Mouse (Mus musculus) lung, embryonic 15.5 days (tissue): ENCODE measurements at regions not wholly inside any gene's neighbourhood (a gene's known extent, or its start where the extent isn't known, plus 50 kb on each side); places are given as distances from the start of the nearest gene placed in this dataset.

Experiments
- ATAC-seq: fragments of 200-750 bp; cut with Nextera tagmentation; 2 replicates; pipeline ENCODE4 v1.8.0; 2017; ENCODE audit warnings: moderate number of reproducible peaks, borderline replicate concordance; ENCODE audit not compliant: low FRiP score, low TSS enrichment; ENCODE audit errors: extremely low read depth
- H3K27ac ChIP-seq: fragments of 300-500 bp; sonication (generic); 2 replicates; pipeline ENCODE4 v1.5.1; 2015; ENCODE audit warnings: moderate library complexity, mild to moderate bottlenecking, inconsistent platforms
- H3K27me3 ChIP-seq: fragments of 300-500 bp; sonication (generic); 2 replicates; pipeline ENCODE4 v1.6.1; 2015; ENCODE audit warnings: inconsistent platforms
- H3K36me3 ChIP-seq: fragments of 300-500 bp; sonication (generic); 2 replicates; pipeline ENCODE4 v1.6.1; 2015; ENCODE audit warnings: inconsistent platforms
- H3K4me1 ChIP-seq: fragments of 300-500 bp; sonication (generic); 2 replicates; pipeline ENCODE4 v1.6.1; 2015; ENCODE audit warnings: inconsistent platforms
- H3K4me2 ChIP-seq: fragments of 300-500 bp; sonication (generic); 2 replicates; pipeline ENCODE4 v1.6.1; 2015; ENCODE audit warnings: inconsistent platforms, mild to moderate bottlenecking, moderate library complexity
- H3K4me3 ChIP-seq: fragments of 300-500 bp; sonication (generic); 2 replicates; pipeline ENCODE4 v1.5.1; 2015; ENCODE audit warnings: mild to moderate bottlenecking, inconsistent platforms
- H3K9ac ChIP-seq: fragments of 300-500 bp; sonication (generic); 2 replicates; pipeline ENCODE4 v1.6.1; 2015; ENCODE audit warnings: inconsistent platforms
- H3K9me3 ChIP-seq: fragments of 300-500 bp; sonication (generic); 2 replicates; pipeline ENCODE4 v1.6.1; 2016; ENCODE audit warnings: inconsistent platforms
- WGBS: fragments of 180-500 bp; shearing (Covaris S2); methylation state at CpG from one replicate; pipeline ENCODE4 v1.1.7; 2015; 5-methylcytosine and 5-hydroxymethylcytosine counted together

DNA sequence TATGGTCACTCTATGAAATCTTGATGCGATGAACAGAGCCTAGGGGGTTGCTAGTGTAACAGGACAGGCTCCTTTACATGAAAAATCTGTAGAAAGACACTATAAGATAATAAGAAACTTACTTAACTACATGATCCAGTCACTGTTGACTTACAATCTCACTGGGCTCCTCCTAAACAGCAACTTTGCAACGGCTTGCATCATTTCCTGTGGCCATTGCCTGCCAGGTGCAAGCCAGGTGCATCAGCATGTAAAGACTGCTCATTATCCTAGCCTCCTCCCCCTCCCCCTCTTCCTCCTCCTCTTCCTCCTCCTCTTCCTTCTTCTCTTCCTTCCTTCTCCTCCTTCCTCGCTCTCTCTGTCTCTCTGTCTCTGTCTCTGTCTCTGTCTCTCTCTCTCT lies 352.5 kb downstream of the Nuak1 start:
- Histone ChIP-seq H3K4me1 (no peaks in the 10 kb centered on the region), H3K36me3 (no peaks in the 10 kb centered on the region), H3K9ac (no peak overlapping the region), H3K9me3 (no peaks in the 10 kb centered on the region), H3K4me2 (no peak overlapping the region), H3K27ac (no peak overlapping the region), H3K27me3 (no peaks in the 10 kb centered on the region), H3K4me3 (no peak overlapping the region)
- WGBS, result 84% methylated on average over 3 of the region's 3 CpGs
- ATAC-seq, result no peak

DNA sequence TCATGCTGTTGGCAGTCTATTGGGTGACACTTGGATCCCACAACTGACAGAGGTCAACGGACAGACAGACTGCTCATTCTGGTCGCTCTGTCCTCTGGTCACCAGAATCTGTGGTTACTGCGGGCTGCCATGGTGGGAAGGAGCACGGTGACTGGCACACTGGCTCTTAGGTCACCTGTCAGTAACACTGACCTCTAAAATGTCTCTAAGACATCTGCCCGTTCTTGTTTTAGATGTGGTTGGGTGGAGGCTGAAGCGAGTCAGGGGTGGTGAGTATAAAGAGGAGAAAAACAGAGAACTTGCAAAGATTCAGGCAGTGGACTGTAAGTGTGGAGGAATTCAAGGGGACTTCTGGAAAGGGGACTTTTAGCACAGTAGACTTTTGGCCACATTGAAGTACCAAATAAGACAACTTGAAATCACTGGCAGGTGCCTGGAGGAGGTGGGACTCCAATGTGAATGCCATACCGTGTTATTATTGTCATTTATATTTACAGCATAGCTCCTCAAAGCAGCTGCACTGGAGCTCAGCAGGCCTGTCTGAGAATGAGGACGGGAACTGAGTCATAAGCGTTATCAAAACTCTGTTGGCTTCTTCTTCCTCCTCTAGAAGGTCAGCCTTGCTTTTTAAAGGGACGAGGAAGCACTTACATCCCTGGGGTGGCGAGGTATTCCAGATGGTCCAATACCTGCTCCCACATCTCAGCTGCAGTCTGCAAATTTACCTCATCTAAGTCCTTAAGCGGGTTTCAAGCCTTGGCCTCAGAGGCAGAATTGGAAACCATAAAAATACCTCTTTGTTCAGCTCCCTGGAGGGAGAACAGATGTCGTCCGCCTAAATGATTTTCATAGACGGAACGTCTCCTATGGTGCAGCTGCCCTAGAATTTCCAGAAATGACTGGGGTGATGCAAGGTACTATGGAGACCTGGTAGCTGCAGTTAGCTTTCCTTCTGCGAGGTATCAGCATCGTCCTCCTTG lies 351.3 kb downstream of the Nuak1 start:
- Histone ChIP-seq H3K9ac (no peak overlapping the region), H3K4me3 (no peak overlapping the region), H3K36me3 (no peaks in the 10 kb centered on the region), H3K4me2 (no peak overlapping the region), H3K9me3 (no peaks in the 10 kb centered on the region), H3K27me3 (no peaks in the 10 kb centered on the region), H3K4me1 (no peaks in the 10 kb centered on the region), H3K27ac (no peak overlapping the region)
- no peak for ATAC-seq
- WGBS, result 79% methylated on average over 18 of the region's 18 CpGs

DNA sequence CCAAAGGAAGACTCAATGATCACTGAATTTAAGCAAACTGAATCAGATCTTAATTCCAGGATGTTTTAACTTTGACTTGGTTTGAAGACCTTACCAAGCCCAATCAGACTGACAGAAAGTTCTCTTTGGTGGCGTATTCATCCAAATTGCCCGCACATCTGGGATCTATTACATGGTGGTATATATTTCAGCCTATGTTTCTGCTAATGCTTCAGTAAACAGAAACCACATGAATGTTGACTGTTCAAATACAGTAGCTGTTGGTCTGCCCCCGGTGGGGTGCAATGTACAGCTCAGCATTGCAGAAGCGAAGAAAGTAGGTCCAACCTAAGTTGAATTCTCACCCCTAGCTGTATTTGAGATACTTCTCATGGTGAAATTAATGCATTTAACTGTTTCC lies 346.5 kb downstream of the Nuak1 start:
- WGBS, result 90% methylated on average over 4 of the region's 4 CpGs
- Histone ChIP-seq H3K4me1 (no peaks in the 10 kb centered on the region), H3K4me3 (no peak overlapping the region), H3K9ac (no peak overlapping the region), H3K27me3 (no peaks in the 10 kb centered on the region), H3K4me2 (no peak overlapping the region), H3K27ac (no peak overlapping the region), H3K9me3 (no peaks in the 10 kb centered on the region), H3K36me3 (no peaks in the 10 kb centered on the region)
- no peak for ATAC-seq

GRCm38 (mm10) chr10:84097196-84097595 lies 343.2 kb downstream of the Nuak1 start:
- no peak for ATAC-seq
- Histone ChIP-seq H3K9ac (no peak overlapping the region), H3K36me3 (no peaks in the 10 kb centered on the region), H3K4me3 (no peak overlapping the region), H3K4me2 (no peak overlapping the region), H3K27ac (no peak overlapping the region), H3K4me1 (no peaks in the 10 kb centered on the region), H3K27me3 (no peaks in the 10 kb centered on the region), H3K9me3 (no peaks in the 10 kb centered on the region)
- WGBS, result 33% methylated on average over 5 of the region's 5 CpGs

- Histone ChIP-seq H3K27me3 (no peaks in the 10 kb centered on the region), H3K9me3 (no peaks in the 10 kb centered on the region), H3K36me3 (no peaks in the 10 kb centered on the region), H3K4me2 (no peak overlapping the region), H3K4me3 (no peak overlapping the region), H3K9ac (no peak overlapping the region), H3K4me1 (no peaks in the 10 kb centered on the region), H3K27ac (no peak overlapping the region)
- WGBS, result 62% methylated on average over 7 of the region's 7 CpGs
- no peak for ATAC-seq
These were observed 336.4 kb downstream of the Nuak1 start for GRCm38 (mm10) chr10:84103985-84104384.

- Histone ChIP-seq H3K9me3 (no peaks in the 10 kb centered on the region), H3K27me3 (no peaks in the 10 kb centered on the region), H3K36me3 (no peaks in the 10 kb centered on the region), H3K4me2 (no peak overlapping the region), H3K9ac (no peak overlapping the region), H3K4me1 (no peaks in the 10 kb centered on the region), H3K27ac (no peak overlapping the region), H3K4me3 (no peak overlapping the region)
- ATAC-seq, result no peak
- WGBS, result 72% methylated on average over 6 of the region's 6 CpGs
These were observed 335.8 kb downstream of the Nuak1 start for GRCm38 (mm10) chr10:84104556-84104955.

DNA sequence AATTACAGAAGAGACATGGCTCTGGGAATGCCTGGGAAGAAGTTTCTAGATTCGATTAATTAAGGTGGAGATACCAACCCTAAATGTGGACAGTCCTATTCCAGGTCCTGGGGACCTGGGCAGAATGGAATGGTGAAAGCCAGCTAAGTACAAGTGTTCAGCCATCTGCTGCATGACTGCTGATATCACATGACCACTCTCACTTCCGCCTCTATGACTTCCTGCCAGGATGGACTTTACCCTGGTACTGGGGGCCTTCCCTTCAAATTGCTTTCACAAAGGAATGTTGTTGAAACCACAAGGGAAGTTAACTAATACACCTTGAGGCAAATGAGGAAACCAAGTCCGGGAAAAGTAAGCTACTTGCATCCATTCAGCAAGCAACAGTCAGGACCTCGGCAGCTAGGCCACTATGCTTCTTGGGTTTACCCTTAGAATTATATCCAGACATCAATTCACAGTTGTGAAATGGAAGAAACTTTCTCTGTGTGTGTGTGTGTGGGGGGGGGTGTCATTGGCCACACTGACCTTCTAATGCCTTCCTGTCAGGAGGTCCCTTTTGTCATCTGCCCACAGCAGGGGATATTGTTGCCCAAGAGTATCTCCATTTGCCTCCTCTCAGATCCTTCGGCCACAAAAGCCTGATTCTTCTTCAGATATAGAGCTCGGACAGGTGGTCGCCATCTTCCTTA lies 330.6 kb downstream of the Nuak1 start:
- Histone ChIP-seq H3K4me1 (no peaks in the 10 kb centered on the region), H3K36me3 (no peaks in the 10 kb centered on the region)
- 68% methylated on average over 7 of the region's 7 CpGs for WGBS

GRCm38 (mm10) chr10:84110372-84110985 lies 329.9 kb downstream of the Nuak1 start:
- no peak for ATAC-seq
- H3K9me3 ChIP-seq, result no peaks in the 10 kb centered on the region
- no peaks in the 10 kb centered on the region for H3K27me3 ChIP-seq
- no peak overlapping the region for H3K9ac ChIP-seq
- 59% methylated on average over 4 of the region's 4 CpGs for WGBS
- no peak overlapping the region for H3K4me3 ChIP-seq
- no peak overlapping the region for H3K4me2 ChIP-seq
- H3K4me1 ChIP-seq, result no peaks in the 10 kb centered on the region
- no peak overlapping the region for H3K27ac ChIP-seq
- H3K36me3 ChIP-seq, result no peaks in the 10 kb centered on the region

More for the DNA sequence above, 330.6 kb downstream of the Nuak1 start:
- Histone ChIP-seq H3K4me3 (no peak overlapping the region), H3K27ac (no peak overlapping the region), H3K4me2 (no peak overlapping the region), H3K9ac (no peak overlapping the region), H3K9me3 (no peaks in the 10 kb centered on the region), H3K27me3 (no peaks in the 10 kb centered on the region)
- ATAC-seq, result no peak

GRCm38 (mm10) chr10:84111502-84111901 lies 328.9 kb downstream of the Nuak1 start:
- Histone ChIP-seq H3K27me3 (no peaks in the 10 kb centered on the region), H3K4me3 (no peak overlapping the region), H3K27ac (no peak overlapping the region), H3K9ac (no peak overlapping the region), H3K4me1 (no peaks in the 10 kb centered on the region), H3K4me2 (no peak overlapping the region), H3K9me3 (no peaks in the 10 kb centered on the region), H3K36me3 (no peaks in the 10 kb centered on the region)
- ATAC-seq, result no peak
- 47% methylated on average over 5 of the region's 5 CpGs for WGBS

DNA sequence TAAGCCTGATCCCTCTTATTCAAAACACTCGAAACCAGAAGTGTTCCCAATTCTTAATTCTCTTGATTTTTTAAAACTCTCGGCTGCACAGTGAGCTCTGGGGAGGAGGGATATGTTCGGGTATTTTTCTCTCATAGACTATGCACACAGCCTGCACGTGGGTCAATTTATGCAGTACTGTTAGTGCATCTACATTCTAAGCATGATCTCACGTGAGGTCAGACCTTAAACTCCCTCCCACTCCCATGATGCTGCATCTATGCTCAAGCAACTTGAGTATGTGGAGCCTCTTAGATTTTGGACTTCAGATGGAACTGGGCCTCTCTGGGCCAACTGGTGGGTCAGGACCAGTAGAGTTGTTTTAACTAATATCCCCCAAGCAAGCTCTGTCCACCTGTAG lies 328.5 kb downstream of the Nuak1 start:
- Histone ChIP-seq H3K4me2 (no peak overlapping the region), H3K4me1 (no peaks in the 10 kb centered on the region), H3K27me3 (no peaks in the 10 kb centered on the region), H3K9ac (no peak overlapping the region), H3K27ac (no peak overlapping the region), H3K9me3 (no peaks in the 10 kb centered on the region), H3K4me3 (no peak overlapping the region), H3K36me3 (no peaks in the 10 kb centered on the region)
- ATAC-seq, result no peak
- WGBS, result 64% methylated on average over 5 of the region's 5 CpGs

DNA sequence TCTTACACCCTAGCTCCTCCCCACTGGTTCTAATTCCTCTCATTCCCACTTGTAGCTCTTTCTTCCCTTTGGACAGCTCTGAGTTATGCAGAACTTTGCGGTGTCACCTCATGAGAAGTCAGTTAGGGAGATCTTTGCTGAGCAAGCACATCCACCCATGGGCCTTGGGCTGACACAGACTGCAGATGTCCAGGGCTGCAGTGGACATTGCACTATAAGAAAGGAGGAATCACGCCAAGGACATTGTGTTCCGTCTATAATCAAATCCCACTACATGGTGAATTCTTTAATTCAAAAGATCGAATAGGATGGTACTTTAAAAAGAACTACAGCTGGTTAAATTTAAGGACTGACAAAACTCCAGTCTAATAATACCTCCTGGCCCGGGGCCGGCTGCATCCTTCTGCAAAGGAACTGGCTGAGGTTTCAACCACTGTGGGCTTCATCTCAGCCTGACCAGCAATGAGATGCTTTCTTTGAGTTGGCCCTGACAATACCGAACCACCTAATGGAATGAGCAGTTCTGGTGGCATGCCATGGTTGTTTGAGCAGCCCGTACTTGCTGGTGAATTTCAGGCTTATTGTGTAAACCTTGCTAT lies 320.3 kb downstream of the Nuak1 start:
- Histone ChIP-seq H3K9ac (no peak overlapping the region), H3K9me3 (no peaks in the 10 kb centered on the region), H3K27ac (no peak overlapping the region), H3K36me3 (no peaks in the 10 kb centered on the region), H3K27me3 (no peaks in the 10 kb centered on the region), H3K4me3 (no peak overlapping the region), H3K4me1 (no peaks in the 10 kb centered on the region), H3K4me2 (no peak overlapping the region)
- 79% methylated on average over 8 of the region's 8 CpGs for WGBS
- no peak for ATAC-seq
